Mouse (Mus musculus) kidney, postnatal 0 days (tissue): ENCODE results near the gene Qrich1. TPM values are rescaled to one million over a fixed set of nuclear protein-coding genes. Genes with fewer than 3 reads are reported as not detected.

ENCODE experiments used
- ATAC-seq: fragments of 200-750 bp; cut with Nextera tagmentation; replicated peaks from 2 replicates; pipeline ENCODE4 v1.8.0; 2017; ENCODE audit warnings: low read depth, moderate number of reproducible peaks, moderate TSS enrichment, moderate library complexity; ENCODE audit not compliant: low FRiP score
- DNase-seq: peaks from one replicate; pipeline ENCODE4 v3.0.0-alpha.2; 2016; ENCODE audit warnings: low spot score
- H3K27ac ChIP-seq: fragments of 300-500 bp; sonication (generic); 2 replicates; pipeline ENCODE4 v1.5.1; 2014; ENCODE audit warnings: mild to moderate bottlenecking
- H3K27me3 ChIP-seq: fragments of 300-500 bp; sonication (generic); 2 replicates; pipeline ENCODE4 v1.6.1; 2014; ENCODE audit warnings: low read length, mixed read lengths; ENCODE audit not compliant: insufficient read depth
- H3K36me3 ChIP-seq: fragments of 300-500 bp; sonication (generic); 2 replicates; pipeline ENCODE4 v1.6.1; 2014; ENCODE audit warnings: low read length, mixed read lengths; ENCODE audit not compliant: insufficient read depth
- H3K4me1 ChIP-seq: fragments of 300-500 bp; sonication (generic); replicated peaks from 2 replicates; pipeline ENCODE4 v1.6.1; 2014; ENCODE audit warnings: antibody characterized with exemption, low read length, mixed read lengths; ENCODE audit not compliant: insufficient read depth
- H3K4me2 ChIP-seq: fragments of 300-500 bp; sonication (generic); 2 replicates; pipeline ENCODE4 v1.6.1; 2014; ENCODE audit warnings: mild to moderate bottlenecking, low read length, moderate library complexity, mixed read lengths
- H3K4me3 ChIP-seq: fragments of 300-500 bp; sonication (generic); replicated peaks from 2 replicates; pipeline ENCODE4 v1.5.1; 2014; ENCODE audit warnings: low read depth, low read length
- H3K9ac ChIP-seq: fragments of 300-500 bp; sonication (generic); 2 replicates; pipeline ENCODE4 v1.6.1; 2014; ENCODE audit warnings: low read depth, low read length
- H3K9me3 ChIP-seq: fragments of 300-500 bp; sonication (generic); replicated peaks from 2 replicates; pipeline ENCODE4 v1.6.1; 2016; ENCODE audit warnings: low read length, inconsistent platforms, mixed read lengths
- CTCF ChIP-seq: IDR thresholded peaks from 2 replicates; pipeline ENCODE4 v1.5.1; 2016; ENCODE audit warnings: antibody characterized with exemption, low read depth, mild to moderate bottlenecking, moderate library complexity
- WGBS: fragments of 180-500 bp; shearing (Covaris S2); extraction: QIAGEN DNeasy Blood & Tissue Kit; methylation state at CpG from one replicate; pipeline ENCODE4 v1.1.7; 2014; 5-methylcytosine and 5-hydroxymethylcytosine counted together
- polyA plus RNA-seq: library from polyadenylated mRNA; unstranded; fragments of >200 nt; fragmentation: Nextera tagmentation; extraction: Ambion mirVana; gene quantifications from 2 replicates; pipeline ENCODE4 v1.2.1, GENCODE M21; 2015

The Qrich1 gene
- polyA plus RNA-seq, 1 experiment from 2014 or later, result 87.2 TPM

DNA sequence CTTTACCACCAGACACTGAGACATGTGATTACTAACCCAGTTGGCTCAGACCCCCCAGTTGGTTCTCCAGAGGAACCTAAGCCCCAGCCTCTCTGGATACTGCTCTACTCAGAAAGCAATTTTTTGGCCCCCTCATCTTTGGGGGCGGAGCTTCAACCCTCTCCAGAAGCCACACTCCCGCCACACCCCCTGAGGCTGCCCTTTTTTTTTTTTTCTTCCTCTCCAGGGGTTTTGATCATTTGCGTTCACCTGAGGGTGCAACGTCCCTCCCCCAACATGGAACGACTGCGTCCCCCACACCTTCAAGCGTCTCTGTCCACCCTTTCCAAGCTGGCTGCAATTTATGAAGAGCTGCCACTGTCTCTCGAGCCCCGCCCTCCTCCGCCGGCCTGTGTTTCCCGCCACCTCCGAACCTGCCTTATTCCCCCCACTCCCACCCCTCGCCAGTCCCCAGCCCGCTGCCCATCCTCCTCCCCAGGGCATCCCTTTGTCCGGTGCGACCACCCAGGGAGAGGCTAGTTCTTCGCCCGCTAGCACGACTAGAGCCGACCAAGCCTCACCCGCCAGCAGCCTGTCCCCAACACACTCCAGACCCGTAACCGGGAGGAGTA is 61.4 kb downstream of the Qrich1 start:
- H3K9me3 ChIP-seq, result no peaks in the 10 kb centered on the region
- no peaks in the 10 kb centered on the region for H3K27me3 ChIP-seq
- peak overlapping the region; percentile 84 for H3K4me2 ChIP-seq
- WGBS, result 0% methylated on average over 24 of the region's 24 CpGs
- H3K27ac ChIP-seq, result peak overlapping the region; percentile 90
- peak overlapping the region; percentile 88 for H3K9ac ChIP-seq
- DNase-seq, result peak; percentile 78
- peaks cover 11% of the 10 kb centered on the region; the same call in 1 of the 2 replicates for H3K4me1 ChIP-seq
- peak overlapping the region; percentile 74 for H3K4me3 ChIP-seq
- H3K36me3 ChIP-seq, result peaks cover 12% of the 10 kb centered on the region; the same call in 1 of the 2 replicates
- peak; percentile 11 for ATAC-seq
- no peak for TF ChIP-seq CTCF

GRCm38 (mm10) chr9:108578545-108579343 is 62.1 kb downstream of the Qrich1 start, which contains the start of gene Wdr6:
Wdr6 (minus strand) TSS chr9:108578739.
- DNase-seq (peak; percentile 98), ATAC-seq (peak; percentile 94)
- peaks cover 11% of the 10 kb centered on the region; the same call in 1 of the 2 replicates for H3K4me1 ChIP-seq
- H3K4me2 ChIP-seq, result peak within 1 kb of the TSS; percentile 84
- WGBS, result 3% methylated on average over 51 of the region's 51 CpGs
- no peaks in the 10 kb centered on the region for H3K9me3 ChIP-seq
- H3K27ac ChIP-seq, result peak within 1 kb of the TSS; percentile 90
- H3K4me3 ChIP-seq, result peak within 1 kb of the TSS; percentile 74
- H3K36me3 ChIP-seq, result 0 out of 2 replicates have a peak, but pooled peaks cover 8% of the 10 kb centered on the region
- no peaks in the 10 kb centered on the region for H3K27me3 ChIP-seq
- TF ChIP-seq CTCF, result peak; percentile 3; the same call in 1 of the 2 replicates
- peak within 1 kb of the TSS; percentile 88 for H3K9ac ChIP-seq

- no peak for TF ChIP-seq CTCF
- Histone ChIP-seq H3K27me3 (no peaks in the 10 kb centered on the region), H3K9me3 (no peaks in the 10 kb centered on the region), H3K27ac (peak overlapping the region; percentile 90), H3K4me1 (peaks cover 11% of the 10 kb centered on the region; the same call in 1 of the 2 replicates), H3K4me3 (peak overlapping the region; percentile 74), H3K9ac (peak overlapping the region; percentile 88), H3K4me2 (peak overlapping the region; percentile 84), H3K36me3 (0 out of 2 replicates have a peak, but pooled peaks cover 8% of the 10 kb centered on the region)
- ATAC-seq (0 out of 2 replicates have a peak, but pooled peaks have one; percentile 0), DNase-seq (no peak)
- 65% methylated on average over 5 of the region's 5 CpGs for WGBS
Observed at GRCm38 (mm10) chr9:108579344-108579690, 62.7 kb downstream of the Qrich1 start.

- DNase-seq (peak; percentile 96), ATAC-seq (peak; percentile 94)
- 6% methylated on average over 14 of the region's 14 CpGs for WGBS
- Histone ChIP-seq H3K4me3 (no peak overlapping the region), H3K9ac (no peak overlapping the region), H3K4me1 (peaks cover 5% of the 10 kb centered on the region; the same call in 1 of the 2 replicates), H3K9me3 (no peaks in the 10 kb centered on the region), H3K27me3 (no peaks in the 10 kb centered on the region), H3K27ac (peak overlapping the region; percentile 65; the same call in 1 of the 2 replicates), H3K36me3 (no peaks in the 10 kb centered on the region), H3K4me2 (peak overlapping the region; percentile 27)
- no peak for TF ChIP-seq CTCF
Observed at GRCm38 (mm10) chr9:108587571-108588180, 71.1 kb downstream of the Qrich1 start.

- peak; percentile 59 for TF ChIP-seq CTCF
- Histone ChIP-seq H3K27me3 (no peaks in the 10 kb centered on the region), H3K4me3 (no peak overlapping the region), H3K27ac (no peak overlapping the region), H3K9ac (no peak overlapping the region), H3K9me3 (no peaks in the 10 kb centered on the region), H3K4me2 (no peak overlapping the region), H3K36me3 (no peaks in the 10 kb centered on the region), H3K4me1 (peaks cover 5% of the 10 kb centered on the region; the same call in 1 of the 2 replicates)
- DNase-seq (peak; percentile 60), ATAC-seq (no peak)
- 60% methylated on average over 5 of the region's 5 CpGs for WGBS
Observed at GRCm38 (mm10) chr9:108589229-108589628, 72.6 kb downstream of the Qrich1 start.

- Histone ChIP-seq H3K27me3 (no peaks in the 10 kb centered on the region), H3K27ac (no peak overlapping the region), H3K4me3 (no peak overlapping the region), H3K4me2 (no peak overlapping the region), H3K4me1 (peaks cover 6% of the 10 kb centered on the region), H3K9me3 (no peaks in the 10 kb centered on the region), H3K9ac (no peak overlapping the region), H3K36me3 (no peaks in the 10 kb centered on the region)
- 69% methylated on average over 4 of the region's 4 CpGs for WGBS
- no peak for DNase-seq
- TF ChIP-seq CTCF, result no peak
- no peak for ATAC-seq
Observed at GRCm38 (mm10) chr9:108591462-108591861, 74.9 kb downstream of the Qrich1 start.
